Mouse (Mus musculus) urinary bladder, adult 2 months (tissue): Measurements from ENCODE around the gene Orm3. TPM values are rescaled to one million over a fixed set of nuclear protein-coding genes. Genes with fewer than 3 reads are reported as not detected.

Source experiments
- DNase-seq: peaks from one replicate; pipeline ENCODE4 v3.0.0; 2022; ENCODE audit warnings: low spot score
- polyA plus RNA-seq: library from polyadenylated mRNA; depleted of rRNA; stranded (reverse); fragments of >200 nt; gene quantifications from 2 replicates; pipeline ENCODE4 v1.2.3, GENCODE M21; 2012

The Orm3 gene
- polyA plus RNA-seq, 1 experiment: 0.39 TPM

- DNase-seq: no peak
These were observed 14.9 kb downstream of the Orm3 start for GRCm38 (mm10) chr4:63370897-63371296.

DNA sequence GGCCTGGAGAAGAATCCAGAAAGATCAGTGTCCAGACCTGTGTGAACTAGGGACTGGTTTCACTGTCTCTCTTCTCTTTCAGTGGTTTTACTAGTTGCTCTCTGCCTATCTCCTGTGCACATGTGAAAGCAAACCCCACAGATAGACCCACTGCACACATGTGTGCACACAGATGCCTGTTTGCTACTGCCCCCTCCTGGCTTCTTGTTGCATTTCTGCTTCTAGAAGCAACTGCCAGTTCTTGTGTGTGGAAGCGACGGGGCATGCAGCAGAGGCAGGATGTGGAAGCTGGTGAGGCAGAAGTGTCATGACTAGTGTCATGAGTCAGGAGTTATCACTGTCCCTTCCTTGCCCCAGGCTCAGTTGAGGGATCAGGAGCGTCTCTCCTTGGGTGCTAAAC lies 15.9 kb downstream of the Orm3 start:
- DNase-seq: no peak

GRCm38 (mm10) chr4:63373404-63373803 lies 17.4 kb downstream of the Orm3 start:
- DNase-seq: no peak

DNA sequence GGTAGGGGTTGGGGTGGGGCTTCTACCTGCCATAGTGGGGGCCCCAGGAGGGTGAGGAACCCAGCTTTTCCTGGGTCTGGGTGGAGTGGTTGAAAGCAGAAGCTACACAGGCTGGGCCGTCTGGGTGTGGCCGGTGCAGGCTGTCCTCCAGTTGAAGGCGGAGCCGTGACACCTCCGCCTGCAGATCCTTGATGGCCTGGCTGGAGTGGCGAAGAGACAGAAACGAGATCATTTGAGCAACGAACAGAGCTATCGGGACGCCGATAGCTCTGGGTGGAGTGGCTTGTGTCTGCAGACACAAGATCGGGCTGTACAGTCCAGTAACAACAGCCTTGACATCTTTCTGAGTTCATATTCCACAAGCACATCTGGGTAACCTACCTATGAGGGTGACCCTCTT lies 18.4 kb downstream of the Orm3 start:
- no peak for DNase-seq

- DNase-seq: no peak
These were observed 19.4 kb downstream of the Orm3 start for GRCm38 (mm10) chr4:63375367-63375766.

- no peak for DNase-seq
These were observed 21.5 kb downstream of the Orm3 start for GRCm38 (mm10) chr4:63377483-63377882.

DNA sequence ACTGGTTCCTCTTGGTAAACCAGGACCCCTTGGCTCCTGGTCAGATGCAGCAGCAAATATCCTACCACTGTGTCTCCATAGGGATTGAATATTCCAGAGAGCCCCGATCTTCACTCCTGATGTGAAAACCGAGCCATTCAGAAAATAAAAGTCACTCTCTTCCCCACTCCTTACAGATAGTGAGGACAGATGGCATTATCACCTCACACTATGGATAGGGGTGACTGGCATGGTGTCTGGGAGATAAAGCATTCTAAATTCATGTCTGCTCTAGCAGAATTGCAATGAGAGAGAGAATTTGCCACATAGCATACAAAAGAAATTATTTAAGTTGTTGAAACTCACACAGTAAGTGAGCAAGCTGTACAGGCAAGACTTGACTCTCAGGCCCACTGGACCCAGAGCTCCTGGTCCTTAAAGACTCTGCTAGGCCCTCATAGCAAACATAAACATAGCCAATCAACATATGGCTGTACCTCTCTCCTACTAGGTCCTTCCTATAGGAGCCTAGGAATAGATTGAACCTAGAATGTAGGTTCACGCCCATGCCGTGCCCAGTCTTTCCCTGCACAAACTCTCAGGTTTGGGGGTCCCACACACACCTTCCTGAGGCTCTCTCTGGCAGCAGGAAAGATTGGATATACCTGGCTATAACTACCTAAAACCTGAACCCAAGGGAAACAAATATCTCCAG lies 26.9 kb downstream of the Orm3 start:
- no peak for DNase-seq

- no peak for DNase-seq
These were observed 27.5 kb downstream of the Orm3 start for GRCm38 (mm10) chr4:63383474-63383873.

GRCm38 (mm10) chr4:63384262-63384661 lies 28.3 kb downstream of the Orm3 start:
- DNase-seq: no peak

GRCm38 (mm10) chr4:63385253-63385652 lies 29.3 kb downstream of the Orm3 start:
- DNase-seq: no peak

GRCm38 (mm10) chr4:63385784-63386183 lies 29.8 kb downstream of the Orm3 start:
- no peak for DNase-seq

GRCm38 (mm10) chr4:63388029-63388428 lies 32.1 kb downstream of the Orm3 start:
- DNase-seq: no peak

- DNase-seq: no peak
These were observed 33.3 kb downstream of the Orm3 start for GRCm38 (mm10) chr4:63389121-63389886.

- no peak for DNase-seq
These were observed 34.0 kb downstream of the Orm3 start for GRCm38 (mm10) chr4:63389887-63390528.

- DNase-seq: no peak
These were observed 35.4 kb downstream of the Orm3 start for GRCm38 (mm10) chr4:63391322-63391721.

DNA sequence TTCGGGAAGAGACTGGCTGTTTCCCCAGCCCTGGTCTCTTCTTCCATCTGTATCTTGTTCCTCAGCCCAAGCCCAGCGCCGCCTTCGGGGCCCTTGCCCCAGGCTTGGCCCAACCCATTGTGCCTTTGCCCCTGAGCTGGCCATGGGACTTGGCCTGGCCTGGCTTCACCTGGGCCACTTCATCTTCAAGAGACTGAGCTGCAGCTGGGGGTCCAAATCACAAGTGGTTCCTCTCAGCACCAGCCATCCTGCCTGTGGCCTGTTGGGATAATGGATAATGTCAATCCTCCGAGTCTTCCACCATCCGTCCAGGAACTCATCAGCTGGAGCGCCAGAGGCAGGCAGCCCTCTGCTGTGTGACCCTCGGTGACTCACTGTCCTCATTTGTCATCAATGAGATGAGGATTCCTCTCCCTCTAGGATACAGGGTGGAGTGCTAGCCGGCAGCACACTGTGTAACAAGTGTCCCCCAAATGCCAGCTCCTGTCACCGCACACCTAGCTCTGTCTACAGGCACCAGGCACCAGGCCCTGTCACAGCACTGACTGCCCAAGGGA lies 42.1 kb downstream of the Orm3 start:
- DNase-seq: no peak

GRCm38 (mm10) chr4:63398854-63399609 lies 43.1 kb downstream of the Orm3 start:
- DNase-seq: no peak

GRCm38 (mm10) chr4:63399691-63400270 lies 43.8 kb downstream of the Orm3 start:
- no peak for DNase-seq

- DNase-seq: no peak
These were observed 44.8 kb downstream of the Orm3 start for GRCm38 (mm10) chr4:63400541-63401306.

DNA sequence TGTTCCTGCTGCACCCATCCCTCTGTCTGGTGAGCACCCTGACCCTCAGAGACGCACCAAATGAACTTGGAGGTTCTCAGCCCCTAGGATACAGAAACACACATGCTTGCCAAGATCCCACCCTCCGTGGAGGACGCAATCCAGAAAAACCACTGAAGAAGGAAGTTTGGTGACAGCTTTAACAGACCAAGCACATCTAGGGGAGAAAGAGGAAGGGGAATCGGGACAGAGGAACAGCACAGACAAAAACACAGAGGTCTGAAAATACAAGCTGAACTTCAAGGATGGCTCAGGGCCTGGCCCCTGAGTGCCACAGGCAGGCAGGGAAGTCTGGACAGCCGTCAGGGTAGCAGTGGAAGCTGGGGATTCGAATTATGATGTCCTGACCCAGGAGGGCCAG lies 45.7 kb downstream of the Orm3 start:
- DNase-seq: no peak

- DNase-seq: no peak
These were observed 46.1 kb downstream of the Orm3 start for GRCm38 (mm10) chr4:63402056-63402455.
